12 mouse cellular contexts compared by ENCODE assay signal in genomic region chr1:62720727-62721705, GRCm38 (mm10). TPM values are rescaled to one million over a fixed set of nuclear protein-coding genes. Genes with fewer than 3 reads are reported as not detected.
DNase-seq lines count a peak whose midpoint lies in the region; ATAC-seq and TF ChIP-seq lines count a peak whose summit lies in the region.
"Had no signal": no experiment of that assay in that cellular context is flagged by ENCODE, and none has a peak within 500 bp of the region (broad histone marks: within the 10 kb centered on the region; RNA-seq: fewer than 3 reads in every experiment).

No protein-coding gene starts in this region.

- WGBS in kidney, embryonic 15.5 days: 64% methylated on average over 13 of the region's 13 CpGs
- 64% methylated on average over 13 of the region's 13 CpGs for WGBS in kidney, embryonic 14.5 days
- WGBS in macrophage (ENCODE audit: missing documents): 33% methylated on average over 11 of the region's 13 CpGs

- peaks cover 49% of the 10 kb centered on the region for H3K4me1 ChIP-seq in kidney, embryonic 15.5 days
- H3K4me1 ChIP-seq in kidney, embryonic 14.5 days (ENCODE audit: control insufficient read depth, insufficient read depth, low read length): peaks cover 13% of the 10 kb centered on the region; the same call in 1 of the 2 replicates
- peaks cover 86% of the 10 kb centered on the region for H3K4me1 ChIP-seq in bone marrow macrophage, adult 2 months (ENCODE audit: control insufficient read depth, insufficient read depth, low read length)

- no peak for TF ChIP-seq CTCF in bone marrow macrophage, adult 2 months (IDR thresholded peaks at IDR 0.05; ENCODE audit: low read depth, low read length)

- peak overlapping the region; percentile 41 for H3K27ac ChIP-seq in kidney, embryonic 15.5 days
- no peak overlapping the region for H3K27ac ChIP-seq in kidney, embryonic 14.5 days (ENCODE audit: low read depth, low read length)
- H3K27ac ChIP-seq in bone marrow macrophage, adult 2 months (ENCODE audit: insufficient read depth, low read depth, low read length): peak overlapping the region; percentile 99
- H3K27ac ChIP-seq in macrophage: peak overlapping the region; percentile 99

- H3K9me3 ChIP-seq in kidney, embryonic 15.5 days (replicated peaks): no peaks in the 10 kb centered on the region
- H3K9me3 ChIP-seq in kidney, embryonic 14.5 days (ENCODE audit: control insufficient read depth, low read length): no peaks in the 10 kb centered on the region

- H3K4me2 ChIP-seq in kidney, embryonic 15.5 days: no peak overlapping the region
- no peak overlapping the region for H3K4me2 ChIP-seq in kidney, embryonic 14.5 days (replicated peaks; ENCODE audit: low read depth, low read length)

- ATAC-seq in kidney, embryonic 15.5 days (replicated peaks; ENCODE audit: low FRiP score): no peak
- ATAC-seq in kidney, embryonic 14.5 days (ENCODE audit: low FRiP score, low TSS enrichment): no peak
- ATAC-seq: forebrain, embryonic 16.5 days; lung, postnatal 0 days had no signal

- peak; percentile 59 to 62 for DNase-seq in B cell, adult 2 months
- no peak for DNase-seq in thymus, postnatal 10 days (ENCODE audit: low spot score in 2 of 2)
- no peak for DNase-seq in right cerebral cortex, postnatal 4 days
- DNase-seq: layer of hippocampus, postnatal 36 days; right cerebral cortex, postnatal 14 days; thymus, postnatal 14 days had no signal

- H3K27me3 ChIP-seq in kidney, embryonic 15.5 days: peaks cover 35% of the 10 kb centered on the region
- no peaks in the 10 kb centered on the region for H3K27me3 ChIP-seq in kidney, embryonic 14.5 days (ENCODE audit: control insufficient read depth, insufficient read depth, low read length)

- TF ChIP-seq POLR2A in bone marrow macrophage, adult 2 months (IDR thresholded peaks at IDR 0.05; ENCODE audit: borderline replicate concordance, low read depth, low read length): no peak

- H3K4me3 ChIP-seq in kidney, embryonic 15.5 days (replicated peaks): no peak overlapping the region
- no peak overlapping the region for H3K4me3 ChIP-seq in kidney, embryonic 14.5 days (ENCODE audit: low read length)
- H3K4me3 ChIP-seq in bone marrow macrophage, adult 2 months (ENCODE audit: insufficient read depth, low read length): peak overlapping the region; percentile 21
- no peak overlapping the region for H3K4me3 ChIP-seq in macrophage (ENCODE audit: inconsistent target)

- H3K9ac ChIP-seq in kidney, embryonic 15.5 days: no peak overlapping the region
- H3K9ac ChIP-seq in kidney, embryonic 14.5 days (ENCODE audit: low read depth, low read length): no peak overlapping the region

- H3K79me2 ChIP-seq in macrophage (ENCODE audit: inconsistent target): peaks cover 77% of the 10 kb centered on the region

- peaks cover 5% of the 10 kb centered on the region; the same call in 1 of the 2 replicates for H3K36me3 ChIP-seq in kidney, embryonic 15.5 days
- no peaks in the 10 kb centered on the region for H3K36me3 ChIP-seq in kidney, embryonic 14.5 days (ENCODE audit: control insufficient read depth, insufficient read depth, low read length)
- peaks cover 15% of the 10 kb centered on the region; the same call in 1 of the 2 replicates for H3K36me3 ChIP-seq in macrophage (ENCODE audit: inconsistent target)

RNA-seq across cellular contexts. Expression of gene Nrp2, which starts 17.9 kb away (rescaled TPM):
- polyA plus RNA-seq in kidney, embryonic 15.5 days (2015; fragmentation: Nextera tagmentation; extraction: Ambion mirVana): 11.7 and 12.2 TPM in 2 replicates
- 5.5 and 7.1 TPM in 2 replicates for polyA plus RNA-seq in kidney, embryonic 14.5 days (2014; fragmentation: Nextera tagmentation; extraction: Ambion mirVana)
- polyA plus RNA-seq in bone marrow macrophage, adult 2 months (2012; ENCODE audit: insufficient read depth, insufficient read length, missing spikeins): 86.4 and 97.2 TPM in 2 replicates
- 1,000 to 10,000 TPM in 6 of 26 experiments, 100 to 1,000 TPM in 20; 275 to 1,404 (median 593) TPM for total RNA-seq in macrophage (2018; cell fraction: chromatin; rRNA removed)
- total RNA-seq in macrophage (2018; cell fraction: cytosol; rRNA removed): 100 to 1,000 TPM; 170 to 422 (median 277) TPM
- 1,000 to 10,000 TPM in 1 of 26 experiments, 100 to 1,000 TPM in 25; 397 to 1,005 (median 731) TPM for total RNA-seq in macrophage (2018; cell fraction: nucleus; rRNA removed)
- polyA plus RNA-seq in macrophage (2018): 145 to 272 TPM (median 160 TPM) in 3 replicates

Comparison
In these comparisons a context has a peak if more than half of its experiments do, and no peak if none do; other contexts are left out.
1. DNase-seq: peak in B cell, adult 2 months (2 of 2); none in thymus, postnatal 10 days (0 of 2) and right cerebral cortex, postnatal 4 days (single experiment).